Mouse (Mus musculus) stomach, postnatal 0 days (tissue): ENCODE results near the gene 1600014C10Rik.

Source experiments
- CTCF ChIP-seq: IDR thresholded peaks from 2 replicates; pipeline ENCODE4 v1.5.1; 2016; ENCODE audit warnings: antibody characterized with exemption, low read depth, mild to moderate bottlenecking, moderate library complexity
- EP300 ChIP-seq: optimal IDR thresholded peaks from 2 replicates; pipeline ENCODE3; 2016; ENCODE audit warnings: antibody characterized with exemption

GRCm38 (mm10) chr7:38205801-38206200, 22.8 kb downstream of the 1600014C10Rik start:
- TF ChIP-seq CTCF (no peak), EP300 (no peak)
